Mouse (Mus musculus): ENCODE data around the gene Trim67. TPM values are rescaled to one million over a fixed set of nuclear protein-coding genes. Genes with fewer than 3 reads are reported as not detected.

Trim67 gene
- not detected for polyA plus RNA-seq (2017; shearing (Covaris generic))

GRCm38 (mm10) chr8:124792708-124793107 lies at the start of gene Trim67:
Gene Trim67 (plus strand): TSS chr8:124793092.

GRCm38 (mm10) chr8:124751709-124752173 lies 41.2 kb upstream of the Trim67 start, which contains the start of gene Fam89a:
Gene Fam89a (minus strand): TSS chr8:124751832.

DNA sequence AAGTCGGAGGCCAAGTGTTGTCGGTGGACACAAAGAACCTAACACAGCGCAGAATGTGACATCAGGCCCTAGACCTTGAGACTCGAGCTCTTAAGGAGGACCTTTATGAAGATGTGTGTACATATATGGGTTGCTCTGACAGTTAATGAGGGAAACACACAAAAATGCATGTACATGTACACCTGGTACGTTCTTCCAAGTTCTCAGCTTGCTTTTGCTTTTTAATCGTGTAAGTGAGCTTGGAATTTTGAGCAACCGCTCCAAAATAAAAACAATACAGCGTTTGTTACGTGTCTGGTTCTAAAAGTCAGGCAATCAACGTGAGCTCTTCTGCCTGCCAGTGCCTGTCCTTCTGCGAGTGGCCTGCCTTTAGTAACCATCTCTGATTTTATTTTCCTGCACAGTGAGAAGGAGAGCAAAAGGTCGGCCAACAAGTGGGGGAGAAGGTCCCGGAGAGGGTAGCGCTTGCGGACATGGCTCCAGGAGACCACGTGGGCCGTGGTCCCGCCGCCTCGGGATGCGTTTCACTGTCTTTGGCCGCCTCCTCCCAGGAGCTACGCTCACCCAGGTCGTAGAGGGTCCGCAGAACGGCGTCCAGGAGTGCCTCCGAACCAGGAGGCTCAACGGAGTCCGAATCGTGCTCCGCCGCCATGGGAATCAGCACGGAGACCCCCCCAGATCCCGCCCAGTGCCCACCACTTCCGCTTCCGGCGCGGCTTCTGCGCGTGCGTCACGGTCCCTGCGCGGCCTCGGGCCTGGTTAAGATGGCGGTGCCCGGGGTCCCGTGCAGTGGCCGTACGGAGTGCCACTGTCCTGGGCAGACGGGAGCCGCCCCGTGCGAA lies 69.7 kb downstream of the Trim67 start, which contains the start of the genes Gnpat and 2810004N23Rik:
Gnpat (plus strand) TSS at position 713 of the 842 bp plus-strand sequence.
2810004N23Rik (minus strand) TSS at position 800 of the 842 bp plus-strand sequence.

Other genes starting within 250 kb of the Trim67 start
- gene Agt, start 223.4 kb upstream of the Trim67 start, polyA plus RNA-seq (2017; shearing (Covaris generic)), result not detected
- gene Capn9, start 217.0 kb upstream of the Trim67 start, polyA plus RNA-seq (2017; shearing (Covaris generic)), result not detected
- 0.84 TPM for gene 2310022B05Rik, start 129.7 kb upstream of the Trim67 start, polyA plus RNA-seq (2017; shearing (Covaris generic))
- 32.4 TPM for gene Ttc13, start 71.1 kb upstream of the Trim67 start, polyA plus RNA-seq (2017; shearing (Covaris generic))
- gene Arv1, start 71.0 kb upstream of the Trim67 start, polyA plus RNA-seq (2017; shearing (Covaris generic)), result 21.2 TPM
- 1.8 TPM for gene Fam89a, start 41.3 kb upstream of the Trim67 start, polyA plus RNA-seq (2017; shearing (Covaris generic))
- gene Gnpat, start 69.9 kb downstream of the Trim67 start, polyA plus RNA-seq (2017; shearing (Covaris generic)), result 112 TPM
- 34.8 TPM for gene 2810004N23Rik, start 70.0 kb downstream of the Trim67 start, polyA plus RNA-seq (2017; shearing (Covaris generic))
- 2.3 TPM for gene Exoc8, start 104.6 kb downstream of the Trim67 start, polyA plus RNA-seq (2017; shearing (Covaris generic))
- gene Sprtn, start 104.8 kb downstream of the Trim67 start, polyA plus RNA-seq (2017; shearing (Covaris generic)), result 3.1 TPM
- 4.4 TPM for gene Egln1, start 156.2 kb downstream of the Trim67 start, polyA plus RNA-seq (2017; shearing (Covaris generic))
- 52.3 TPM for gene Tsnax, start 219.9 kb downstream of the Trim67 start, polyA plus RNA-seq (2017; shearing (Covaris generic))